Mouse (Mus musculus) liver, adult 2 months (tissue): Measurements from ENCODE around the gene Wdfy1. TPM values are rescaled to one million over a fixed set of nuclear protein-coding genes. Genes with fewer than 3 reads are reported as not detected.

Experiments used
- DNase-seq: peaks from one replicate; pipeline ENCODE4 v3.0.0-alpha.2; 2011; ENCODE audit warnings: low read depth, low spot score; ENCODE audit errors: extremely low read depth
- H3K27ac ChIP-seq: fragments of 200-500 bp; replicated peaks from 2 replicates; pipeline ENCODE4 v1.5.1; 2012; ENCODE audit warnings: low read depth, mild to moderate bottlenecking, control low read depth, inconsistent platforms, low read length; ENCODE audit not compliant: insufficient read depth
- H3K27me3 ChIP-seq: fragments of 200-500 bp; 2 replicates; pipeline ENCODE4 v1.6.1; 2012; ENCODE audit warnings: mild to moderate bottlenecking, moderate library complexity, low read length, inconsistent platforms; ENCODE audit not compliant: control insufficient read depth, insufficient read depth
- H3K36me3 ChIP-seq: fragments of 200-500 bp; 2 replicates; pipeline ENCODE4 v1.6.1; 2012; ENCODE audit warnings: low read length, inconsistent platforms; ENCODE audit not compliant: control insufficient read depth, insufficient read depth
- H3K4me1 ChIP-seq: fragments of 200-500 bp; 2 replicates; pipeline ENCODE4 v1.6.1; 2011; ENCODE audit warnings: low read length; ENCODE audit not compliant: control insufficient read depth, insufficient read depth
- H3K4me3 ChIP-seq: fragments of 200-500 bp; 2 replicates; pipeline ENCODE4 v1.5.1; 2011; ENCODE audit warnings: low read depth, mild to moderate bottlenecking, control low read depth, low read length, moderate library complexity; ENCODE audit not compliant: insufficient read depth
- H3K79me2 ChIP-seq: fragments of 200-500 bp; 2 replicates; pipeline ENCODE4 v1.6.1; 2012; ENCODE audit warnings: inconsistent platforms, mild to moderate bottlenecking, low read length, moderate library complexity; ENCODE audit not compliant: control insufficient read depth, insufficient read depth
- H3K9ac ChIP-seq: fragments of 200-500 bp; 2 replicates; pipeline ENCODE4 v1.6.1; 2012; ENCODE audit warnings: low read depth, mild to moderate bottlenecking, control low read depth, inconsistent platforms, low read length
- CTCF ChIP-seq: fragments of 200-500 bp; IDR thresholded peaks from 2 replicates; pipeline ENCODE4 v1.5.1; 2011; ENCODE audit warnings: low read depth, low read length, control low read depth
- POLR2A ChIP-seq: fragments of 200-500 bp; IDR thresholded peaks from 2 replicates; pipeline ENCODE4 v1.6.1; 2011; ENCODE audit warnings: low read length, control low read depth; ENCODE audit not compliant: insufficient read depth; ENCODE audit errors: extremely low read depth
- WGBS: fragments of 180-500 bp; shearing (Covaris S2); methylation state at CpG from one replicate; pipeline ENCODE4 v1.1.7; 2018; 5-methylcytosine and 5-hydroxymethylcytosine counted together
- polyA plus RNA-seq: library from polyadenylated mRNA; depleted of rRNA; stranded (reverse); fragments of >200 nt; gene quantifications from 2 replicates; pipeline ENCODE4 v1.2.3, GENCODE M21; 2012
- total RNA-seq: library from RNA; depleted of rRNA; stranded (reverse); fragments of >200 nt; gene quantifications from 2 replicates; pipeline ENCODE4 v1.2.3, GENCODE M21; 2014

Wdfy1 gene
- total and polyA plus RNA-seq, 2 experiments, result 19.8 to 31.0 TPM

DNA sequence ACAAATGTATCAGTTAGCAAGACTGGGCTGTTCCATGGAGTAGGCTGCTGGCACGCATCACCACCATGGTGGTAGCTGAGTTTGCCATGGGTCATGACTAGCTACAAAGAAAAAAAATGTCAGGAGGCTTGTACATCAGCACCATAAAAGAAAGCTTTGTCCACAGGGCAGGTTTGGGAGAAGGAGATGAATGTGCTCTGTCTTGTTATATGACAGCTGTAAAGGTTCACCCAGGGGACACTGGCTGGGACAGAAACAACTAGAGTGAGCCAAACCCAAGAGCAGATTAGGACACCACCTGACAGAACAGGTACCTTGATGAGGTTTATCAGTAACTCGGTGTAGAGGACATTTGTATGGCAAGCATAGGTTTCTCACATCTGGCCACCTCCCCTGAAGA is 71.3 kb downstream of the Wdfy1 start:
- no peaks in the 10 kb centered on the region for H3K4me1 ChIP-seq
- no peak overlapping the region for H3K27ac ChIP-seq
- no peak overlapping the region for H3K9ac ChIP-seq
- DNase-seq, result no peak
- peaks cover 26% of the 10 kb centered on the region for H3K36me3 ChIP-seq
- H3K27me3 ChIP-seq, result no peaks in the 10 kb centered on the region
- TF ChIP-seq POLR2A, result no peak
- no peak for TF ChIP-seq CTCF
- H3K4me3 ChIP-seq, result no peak overlapping the region
- H3K79me2 ChIP-seq, result no peaks in the 10 kb centered on the region
- WGBS, result 84% methylated on average over 2 of the region's 2 CpGs

- DNase-seq, result no peak
- Histone ChIP-seq H3K27ac (no peak overlapping the region), H3K27me3 (no peaks in the 10 kb centered on the region), H3K4me1 (no peaks in the 10 kb centered on the region), H3K4me3 (no peak overlapping the region), H3K36me3 (peaks cover 23% of the 10 kb centered on the region), H3K79me2 (no peaks in the 10 kb centered on the region), H3K9ac (no peak overlapping the region)
- WGBS, result 96% methylated on average over 8 of the region's 8 CpGs
- no peak for TF ChIP-seq CTCF
- no peak for TF ChIP-seq POLR2A
Observed at GRCm38 (mm10) chr1:79703520-79703919, 72.4 kb downstream of the Wdfy1 start.

DNA sequence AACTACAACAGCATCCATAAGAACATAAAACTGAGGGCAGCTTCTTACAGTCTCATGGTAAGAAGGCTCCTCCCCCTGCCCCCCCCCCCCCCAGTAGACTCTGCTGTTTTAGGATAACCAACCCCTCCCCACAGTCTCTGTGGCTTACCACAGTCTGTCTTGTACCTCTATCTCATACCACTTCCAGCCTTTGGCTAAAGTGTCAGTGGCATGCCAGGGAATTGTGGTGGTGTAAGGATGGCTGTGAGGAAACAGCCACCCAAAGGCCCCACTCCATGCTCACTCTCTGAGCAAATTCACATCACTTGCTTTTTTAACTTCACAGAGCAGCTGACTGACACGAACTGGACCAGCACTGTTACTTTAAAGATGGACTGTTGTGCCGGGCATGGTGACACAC is 77.4 kb downstream of the Wdfy1 start:
- Histone ChIP-seq H3K79me2 (no peaks in the 10 kb centered on the region), H3K9ac (no peak overlapping the region), H3K27ac (no peak overlapping the region), H3K4me1 (peaks cover 4% of the 10 kb centered on the region; the same call in 1 of the 2 replicates), H3K4me3 (no peak overlapping the region), H3K27me3 (no peaks in the 10 kb centered on the region), H3K36me3 (0 out of 2 replicates have a peak, but pooled peaks cover 1% of the 10 kb centered on the region)
- TF ChIP-seq CTCF (no peak), POLR2A (no peak)
- WGBS, result 75% methylated on average over 2 of the region's 2 CpGs
- DNase-seq, result no peak

GRCm38 (mm10) chr1:79697382-79697781 is 78.6 kb downstream of the Wdfy1 start:
- 16% methylated on average over 9 of the region's 9 CpGs for WGBS
- no peak for TF ChIP-seq CTCF
- DNase-seq, result peak; percentile 57
- Histone ChIP-seq H3K9ac (no peak overlapping the region), H3K36me3 (0 out of 2 replicates have a peak, but pooled peaks cover 1% of the 10 kb centered on the region), H3K4me1 (peaks cover 4% of the 10 kb centered on the region; the same call in 1 of the 2 replicates), H3K27ac (no peak overlapping the region), H3K4me3 (no peak overlapping the region), H3K79me2 (no peaks in the 10 kb centered on the region), H3K27me3 (no peaks in the 10 kb centered on the region)

GRCm38 (mm10) chr1:79696933-79697332 is 79.0 kb downstream of the Wdfy1 start:
- TF ChIP-seq POLR2A (no peak), CTCF (no peak)

DNA sequence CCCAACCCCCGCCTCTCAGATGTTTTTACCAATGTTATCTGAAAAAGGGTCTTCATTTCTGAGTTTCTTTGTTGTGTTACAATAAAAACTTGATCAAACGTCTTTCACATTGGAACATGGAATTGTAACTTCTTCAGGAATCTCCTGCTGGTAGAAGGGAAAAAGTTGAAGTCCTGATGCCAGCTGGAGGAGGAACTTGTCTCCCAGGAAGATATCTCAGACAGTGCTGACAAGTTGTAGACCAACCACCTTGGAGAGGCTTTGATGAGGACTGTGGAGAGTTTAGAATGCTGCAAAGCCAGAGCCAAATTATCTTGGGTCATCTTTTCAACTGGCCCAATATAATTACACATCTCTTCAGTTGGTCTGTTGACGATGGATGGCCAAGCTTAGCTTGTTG is 83.5 kb downstream of the Wdfy1 start:
- Histone ChIP-seq H3K4me3 (no peak overlapping the region), H3K4me1 (peaks cover 3% of the 10 kb centered on the region; the same call in 1 of the 2 replicates), H3K79me2 (no peaks in the 10 kb centered on the region), H3K27me3 (no peaks in the 10 kb centered on the region), H3K36me3 (no peaks in the 10 kb centered on the region), H3K27ac (no peak overlapping the region), H3K9ac (no peak overlapping the region)
- 85% methylated on average over 3 of the region's 3 CpGs for WGBS
- no peak for TF ChIP-seq CTCF
- no peak for TF ChIP-seq POLR2A
- no peak for DNase-seq

More at GRCm38 (mm10) chr1:79696933-79697332, 79.0 kb downstream of the Wdfy1 start:
- H3K27me3 ChIP-seq, result no peaks in the 10 kb centered on the region
- H3K79me2 ChIP-seq, result no peaks in the 10 kb centered on the region
- DNase-seq, result no peak
- WGBS, result 56% methylated on average over 5 of the region's 5 CpGs
- 0 out of 2 replicates have a peak, but pooled peaks cover 1% of the 10 kb centered on the region for H3K36me3 ChIP-seq
- no peak overlapping the region for H3K4me3 ChIP-seq
- no peak overlapping the region for H3K9ac ChIP-seq
- no peak overlapping the region for H3K27ac ChIP-seq
- H3K4me1 ChIP-seq, result peaks cover 4% of the 10 kb centered on the region; the same call in 1 of the 2 replicates
